Mouse (Mus musculus) limb, embryonic 15.5 days (tissue): ENCODE data around the gene Noa1. TPM values are rescaled to one million over a fixed set of nuclear protein-coding genes. Genes with fewer than 3 reads are reported as not detected.

Source experiments
- ATAC-seq: fragments of 200-750 bp; cut with Nextera tagmentation; 2 replicates; pipeline ENCODE4 v1.8.0; 2017; ENCODE audit warnings: low read depth, moderate TSS enrichment; ENCODE audit not compliant: insufficient number of reproducible peaks, low FRiP score, low TSS enrichment
- H3K27ac ChIP-seq: fragments of 300-500 bp; sonication (generic); 2 replicates; pipeline ENCODE4 v1.5.1; 2015; ENCODE audit warnings: moderate library complexity, mild to moderate bottlenecking, inconsistent platforms
- H3K27me3 ChIP-seq: fragments of 300-500 bp; sonication (generic); 2 replicates; pipeline ENCODE4 v1.6.1; 2015; ENCODE audit warnings: inconsistent platforms
- H3K36me3 ChIP-seq: fragments of 300-500 bp; sonication (generic); 2 replicates; pipeline ENCODE4 v1.6.1; 2015; ENCODE audit warnings: inconsistent platforms
- H3K4me1 ChIP-seq: fragments of 300-500 bp; sonication (generic); 2 replicates; pipeline ENCODE4 v1.6.1; 2015; ENCODE audit warnings: inconsistent platforms
- H3K4me2 ChIP-seq: fragments of 300-500 bp; sonication (generic); 2 replicates; pipeline ENCODE4 v1.6.1; 2015; ENCODE audit warnings: mild to moderate bottlenecking, inconsistent platforms
- H3K4me3 ChIP-seq: fragments of 300-500 bp; sonication (generic); 2 replicates; pipeline ENCODE4 v1.5.1; 2015; ENCODE audit warnings: mild to moderate bottlenecking, inconsistent platforms
- H3K9ac ChIP-seq: fragments of 300-500 bp; sonication (generic); 2 replicates; pipeline ENCODE4 v1.6.1; 2015; ENCODE audit warnings: inconsistent platforms
- H3K9me3 ChIP-seq: fragments of 300-500 bp; sonication (generic); 2 replicates; pipeline ENCODE4 v1.6.1; 2016; ENCODE audit warnings: inconsistent platforms
- WGBS: fragments of 180-500 bp; shearing (Covaris S2); methylation state at CpG from one replicate; pipeline ENCODE4 v1.1.7; 2015; 5-methylcytosine and 5-hydroxymethylcytosine counted together
- polyA plus RNA-seq: library from polyadenylated mRNA; unstranded; fragments of >200 nt; fragmentation: Nextera tagmentation; extraction: Ambion mirVana; gene quantifications from 2 replicates; pipeline ENCODE4 v1.2.1, GENCODE M21; 2015

Noa1 gene
- 29.4 TPM in 2 replicates for polyA plus RNA-seq

DNA sequence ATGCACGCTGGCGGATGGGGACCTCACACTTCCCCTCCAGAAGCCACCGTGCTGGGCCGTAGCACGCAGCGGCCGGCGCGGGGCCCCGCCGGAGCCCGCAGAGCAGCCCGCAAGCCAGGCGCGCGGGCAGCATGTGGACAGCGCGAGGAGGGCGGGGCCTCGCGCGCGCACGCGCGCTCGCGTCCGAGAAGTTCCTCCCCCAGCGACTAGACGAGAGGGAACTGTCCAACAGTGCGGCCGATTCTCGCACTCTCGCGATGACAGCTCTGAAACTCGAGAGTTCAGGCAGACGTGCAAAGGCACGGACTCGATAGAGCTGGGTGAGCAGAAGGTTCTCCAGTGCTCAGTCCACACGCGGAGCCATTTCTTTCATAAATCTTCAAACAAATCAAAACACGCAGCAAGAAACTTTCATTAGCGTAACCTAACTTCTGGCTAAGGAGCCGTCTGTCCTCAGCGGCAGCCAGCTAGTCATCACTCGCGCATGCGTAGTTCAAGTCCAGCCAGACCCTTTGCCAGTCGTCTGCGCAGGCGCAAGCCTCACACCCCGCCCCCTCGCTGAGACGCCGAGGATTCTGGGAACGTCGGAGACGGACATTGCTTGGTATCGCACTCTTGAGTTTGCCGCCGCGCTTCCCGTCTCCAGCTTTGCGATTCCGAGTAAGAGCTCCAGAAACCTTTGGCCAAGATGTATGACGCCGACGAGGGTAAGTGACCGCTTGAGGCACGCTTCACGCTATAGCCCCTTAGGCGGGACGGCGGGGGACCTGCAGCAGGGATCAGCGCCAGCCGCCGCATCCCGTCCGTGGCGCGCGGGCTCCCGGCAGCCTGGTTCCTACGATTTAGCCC is at the start of gene Noa1, which contains the start of gene Polr2b:
TSS of gene Noa1 (minus strand) at position 161 of the 849 bp plus-strand sequence.
TSS of gene Polr2b (plus strand) at position 224 of the 849 bp plus-strand sequence.
- Histone ChIP-seq H3K9ac (peak within 1 kb of the TSS; percentile 84), H3K36me3 (peaks cover 38% of the 10 kb centered on the region), H3K4me3 (peak within 1 kb of the TSS; percentile 87), H3K4me2 (peak within 1 kb of the TSS; percentile 98), H3K4me1 (peaks cover 24% of the 10 kb centered on the region), H3K27me3 (no peaks in the 10 kb centered on the region), H3K9me3 (no peaks in the 10 kb centered on the region), H3K27ac (peak within 1 kb of the TSS; percentile 97)
- WGBS: under 1% methylated on average over 85 of the region's 85 CpGs
- ATAC-seq: peak; percentile 95

DNA sequence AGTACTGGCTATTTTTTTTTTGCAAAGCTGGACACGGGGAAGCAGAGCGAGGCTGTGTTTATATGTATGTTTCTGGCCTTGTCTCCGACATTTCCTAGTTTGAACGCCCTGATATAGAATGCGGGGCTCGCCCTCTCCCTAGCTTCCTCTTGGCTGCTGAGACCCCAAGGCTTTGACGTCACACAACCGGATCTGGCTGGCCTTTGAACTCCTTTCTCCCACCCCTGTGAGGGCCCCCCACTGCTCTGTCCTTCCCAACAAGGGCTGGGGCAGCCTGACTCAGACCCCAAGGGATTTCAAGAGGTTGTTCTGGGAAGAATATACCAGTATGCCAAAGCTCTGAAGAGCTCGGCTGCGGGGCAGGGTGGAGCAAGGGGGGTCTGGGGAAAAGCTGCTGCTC is 48.5 kb upstream of the Noa1 start:
- Histone ChIP-seq H3K4me1 (peaks cover 35% of the 10 kb centered on the region), H3K36me3 (no peaks in the 10 kb centered on the region), H3K9ac (no peak overlapping the region), H3K27me3 (no peaks in the 10 kb centered on the region; the same call in 1 of the 2 replicates), H3K4me2 (peak overlapping the region; percentile 46), H3K4me3 (peak overlapping the region; percentile 40), H3K27ac (peak overlapping the region; percentile 72), H3K9me3 (no peaks in the 10 kb centered on the region)
- ATAC-seq: peak; percentile 54; the same call in 1 of the 2 replicates
- WGBS: 2% methylated on average over 10 of the region's 10 CpGs

DNA sequence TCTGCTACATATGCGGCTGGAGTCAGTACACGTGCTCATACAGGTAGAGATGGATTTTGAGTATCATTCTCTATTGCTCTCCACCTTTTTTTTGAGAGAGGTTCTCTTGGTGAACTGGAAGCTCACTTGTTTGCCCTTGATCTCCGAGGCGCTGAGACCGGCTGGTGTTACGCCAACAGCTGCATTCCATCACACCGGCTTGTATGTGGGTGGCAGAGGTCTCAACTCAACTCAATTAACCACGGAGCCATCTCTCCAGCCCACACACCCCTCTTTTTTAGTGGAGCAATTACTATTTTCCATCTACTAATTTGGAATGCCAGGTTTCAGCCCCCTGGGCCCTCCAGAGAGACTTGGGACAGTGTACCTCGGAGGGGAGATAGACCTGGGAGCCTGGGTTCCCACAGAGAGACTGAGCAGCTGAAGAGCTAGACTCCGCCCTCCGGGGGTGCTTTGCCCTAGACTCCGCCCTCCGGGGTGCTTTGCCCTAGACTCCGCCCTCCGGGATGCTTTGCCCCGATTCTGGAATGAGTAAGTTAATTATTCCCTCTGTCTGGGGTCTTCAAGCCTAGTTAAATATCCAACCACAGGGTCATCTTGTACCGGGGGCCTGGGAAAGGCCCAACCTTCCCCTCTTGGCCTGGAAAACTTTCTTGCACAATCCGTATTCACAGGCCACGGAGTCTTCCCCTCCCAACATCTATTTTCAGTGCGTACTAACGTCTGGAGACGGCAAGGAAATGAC is 47.7 kb upstream of the Noa1 start:
- Histone ChIP-seq H3K27me3 (no peaks in the 10 kb centered on the region; the same call in 1 of the 2 replicates), H3K27ac (peak overlapping the region; percentile 72), H3K4me3 (peak overlapping the region; percentile 40), H3K36me3 (no peaks in the 10 kb centered on the region), H3K4me1 (peaks cover 35% of the 10 kb centered on the region), H3K4me2 (peak overlapping the region; percentile 46), H3K9me3 (no peaks in the 10 kb centered on the region), H3K9ac (0 out of 2 replicates have a peak overlapping the region, but pooled peaks have one; percentile 23)
- ATAC-seq: peak; percentile 68
- WGBS: 15% methylated on average over 22 of the region's 22 CpGs

DNA sequence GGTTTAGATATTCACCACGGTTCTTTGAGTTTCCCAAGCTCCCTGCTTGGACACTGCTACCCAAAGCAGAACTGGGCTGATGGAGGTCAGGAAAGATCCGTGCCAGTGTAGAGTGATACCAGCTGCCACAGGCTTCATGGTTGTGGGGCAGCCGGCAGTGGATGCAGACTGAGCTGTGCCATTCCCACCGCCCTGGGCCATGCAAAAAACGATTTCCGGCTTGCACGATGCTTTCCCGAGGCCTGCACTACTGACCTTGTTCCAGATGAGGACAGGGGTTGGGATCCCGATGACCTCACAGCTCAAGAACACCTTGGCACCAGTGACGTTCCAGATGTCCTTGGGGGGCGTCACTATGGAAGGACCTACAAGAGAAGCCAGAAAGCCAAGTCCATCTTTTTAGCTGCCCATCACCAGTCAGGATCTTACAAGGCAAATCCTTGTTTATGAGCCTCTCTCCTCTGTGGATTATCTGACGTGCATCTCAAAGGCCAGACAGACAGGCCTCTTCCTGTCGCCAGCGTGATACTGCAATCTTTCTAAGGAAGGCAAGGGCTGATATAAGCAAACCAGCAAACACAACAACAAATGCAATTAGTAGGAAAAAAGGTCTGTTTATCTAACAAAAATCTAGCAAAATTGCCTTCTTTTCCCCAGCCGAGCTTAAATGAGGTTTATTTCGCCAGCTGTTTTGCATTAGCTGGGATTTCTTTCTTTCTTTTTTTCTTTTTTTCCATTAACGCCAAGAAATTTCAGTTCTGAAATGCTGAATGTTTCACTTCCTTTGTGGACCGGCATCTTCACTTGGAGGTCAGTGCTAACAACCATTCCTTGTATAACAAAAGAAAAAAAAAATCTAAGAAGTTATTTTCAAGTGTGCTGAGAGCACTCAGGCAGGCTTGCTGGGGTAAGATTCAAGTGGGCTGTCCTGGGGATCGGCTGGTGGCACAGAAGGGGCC is 45.7 kb upstream of the Noa1 start:
- H3K9me3 ChIP-seq: no peaks in the 10 kb centered on the region
- peaks cover 33% of the 10 kb centered on the region for H3K4me1 ChIP-seq
- no peak overlapping the region for H3K4me3 ChIP-seq
- WGBS: 47% methylated on average over 19 of the region's 19 CpGs
- H3K27ac ChIP-seq: peak overlapping the region; percentile 64
- no peaks in the 10 kb centered on the region; the same call in 1 of the 2 replicates for H3K27me3 ChIP-seq
- H3K4me2 ChIP-seq: no peak overlapping the region
- peaks cover 5% of the 10 kb centered on the region; the same call in 1 of the 2 replicates for H3K36me3 ChIP-seq
- ATAC-seq: no peak
- H3K9ac ChIP-seq: no peak overlapping the region

DNA sequence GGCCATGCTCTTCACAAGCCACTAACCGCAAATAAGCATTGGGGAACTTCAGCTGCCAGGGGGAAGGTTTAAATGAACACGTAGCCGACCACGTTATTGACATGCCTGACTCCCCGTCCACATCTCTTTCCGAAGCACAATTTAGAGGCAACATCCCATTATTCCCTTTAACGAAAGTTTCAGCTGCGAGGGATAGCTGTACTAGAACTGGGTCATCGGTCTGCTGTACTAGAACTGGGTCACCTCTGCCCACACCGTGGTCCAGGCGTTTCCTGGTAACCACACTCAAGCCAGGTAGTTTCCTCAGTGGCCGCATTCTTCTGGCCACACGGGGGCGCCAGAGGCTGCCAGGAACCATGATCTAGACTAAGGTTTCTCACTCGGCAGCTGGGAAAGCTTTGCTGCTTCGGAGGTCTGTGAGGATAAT is 44.5 kb upstream of the Noa1 start:
- Histone ChIP-seq H3K9me3 (no peaks in the 10 kb centered on the region), H3K27ac (no peak overlapping the region), H3K9ac (no peak overlapping the region), H3K4me1 (peaks cover 33% of the 10 kb centered on the region), H3K36me3 (peaks cover 15% of the 10 kb centered on the region), H3K27me3 (no peaks in the 10 kb centered on the region; the same call in 1 of the 2 replicates), H3K4me2 (peak overlapping the region; percentile 45), H3K4me3 (peak overlapping the region; percentile 25)
- ATAC-seq: no peak
- WGBS: 4% methylated on average over 16 of the region's 16 CpGs

DNA sequence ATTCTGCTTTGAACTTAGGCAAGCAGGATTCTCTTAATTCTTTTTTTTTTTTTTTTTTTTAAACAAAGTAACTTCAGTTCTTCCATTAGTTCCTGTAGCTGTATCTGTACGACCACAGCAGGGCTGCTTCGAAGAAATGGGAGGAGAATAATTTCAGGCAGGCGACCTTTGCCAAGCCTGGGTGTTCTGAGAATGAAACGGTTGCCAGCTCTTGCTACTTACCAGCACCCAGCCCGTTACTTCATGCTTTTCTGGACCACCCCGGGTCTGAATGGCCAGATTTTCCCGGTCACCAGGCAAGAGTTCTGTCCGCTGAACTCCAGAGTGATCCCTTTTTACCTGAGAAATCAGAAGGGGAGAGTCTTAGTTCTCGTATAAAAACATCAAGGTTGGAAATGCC is 41.8 kb upstream of the Noa1 start:
- H3K36me3 ChIP-seq: peaks cover 41% of the 10 kb centered on the region
- H3K4me3 ChIP-seq: no peak overlapping the region
- 60% methylated on average over 9 of the region's 9 CpGs for WGBS
- H3K9ac ChIP-seq: no peak overlapping the region
- no peak overlapping the region for H3K27ac ChIP-seq
- no peaks in the 10 kb centered on the region for H3K9me3 ChIP-seq
- H3K27me3 ChIP-seq: no peaks in the 10 kb centered on the region; the same call in 1 of the 2 replicates
- no peak overlapping the region for H3K4me2 ChIP-seq
- ATAC-seq: no peak
- H3K4me1 ChIP-seq: peaks cover 18% of the 10 kb centered on the region

DNA sequence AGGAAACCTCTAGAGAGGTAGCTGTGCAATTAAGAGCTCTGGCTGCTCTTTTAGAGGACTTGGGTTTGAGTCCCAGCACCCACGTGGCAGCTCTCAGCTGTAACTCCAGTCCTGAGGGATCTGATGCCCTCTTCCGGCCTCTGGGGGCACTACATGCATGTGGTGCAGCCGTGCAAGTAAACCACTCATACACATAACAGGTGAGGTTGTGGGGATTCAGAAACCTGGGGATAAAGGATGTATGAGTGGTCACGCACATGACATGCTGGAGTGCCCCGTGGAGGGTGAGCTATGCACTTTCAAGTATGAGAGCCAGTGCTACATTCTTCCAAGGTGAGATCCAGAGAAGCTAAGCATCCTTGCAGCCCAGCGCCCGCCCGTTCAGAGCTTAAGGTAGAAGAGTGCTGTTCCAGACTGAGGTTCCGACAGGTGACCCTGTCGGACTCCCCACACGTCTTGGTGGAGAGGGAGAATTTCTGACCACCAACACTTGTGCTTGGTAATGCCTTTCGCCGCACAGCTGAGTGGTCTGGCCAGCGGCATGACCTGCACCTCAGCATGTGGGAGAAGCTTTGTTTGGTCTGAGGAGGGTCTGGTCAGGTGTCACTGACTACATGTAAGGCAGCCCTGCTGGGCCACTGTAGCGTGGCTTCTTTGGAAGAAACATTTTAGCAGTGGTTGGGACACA is 40.2 kb upstream of the Noa1 start:
- WGBS: 92% methylated on average over 15 of the region's 15 CpGs
- no peak for ATAC-seq
- H3K36me3 ChIP-seq: peaks cover 53% of the 10 kb centered on the region
- H3K9me3 ChIP-seq: no peaks in the 10 kb centered on the region
- no peak overlapping the region for H3K4me2 ChIP-seq
- no peak overlapping the region for H3K9ac ChIP-seq
- no peaks in the 10 kb centered on the region; the same call in 1 of the 2 replicates for H3K27me3 ChIP-seq
- no peak overlapping the region for H3K27ac ChIP-seq
- no peak overlapping the region for H3K4me3 ChIP-seq
- H3K4me1 ChIP-seq: peaks cover 5% of the 10 kb centered on the region

DNA sequence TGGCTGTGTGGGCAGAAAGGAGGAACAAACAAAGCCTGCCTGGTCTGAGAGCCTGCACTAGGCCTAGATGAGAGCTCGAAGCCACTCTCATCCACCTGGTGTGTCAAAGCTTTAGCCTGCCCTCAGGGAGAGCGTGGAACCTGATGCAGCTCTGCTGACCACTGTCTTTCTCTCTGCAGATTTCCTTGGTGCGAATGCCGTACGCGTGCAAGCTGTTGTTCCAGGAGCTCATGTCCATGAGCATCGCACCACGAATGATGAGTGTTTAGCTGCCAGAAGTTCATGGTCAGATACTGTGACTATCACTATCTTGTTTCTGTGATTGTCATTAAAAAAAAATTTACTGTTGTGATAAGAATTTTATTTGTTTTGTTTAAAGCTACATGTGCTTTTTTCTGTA is 39.0 kb upstream of the Noa1 start:
- Histone ChIP-seq H3K36me3 (peaks cover 62% of the 10 kb centered on the region), H3K4me2 (no peak overlapping the region), H3K9me3 (no peaks in the 10 kb centered on the region), H3K9ac (no peak overlapping the region), H3K27ac (no peak overlapping the region), H3K4me3 (no peak overlapping the region), H3K27me3 (no peaks in the 10 kb centered on the region; the same call in 1 of the 2 replicates), H3K4me1 (no peaks in the 10 kb centered on the region)
- ATAC-seq: no peak
- WGBS: 97% methylated on average over 8 of the region's 8 CpGs

DNA sequence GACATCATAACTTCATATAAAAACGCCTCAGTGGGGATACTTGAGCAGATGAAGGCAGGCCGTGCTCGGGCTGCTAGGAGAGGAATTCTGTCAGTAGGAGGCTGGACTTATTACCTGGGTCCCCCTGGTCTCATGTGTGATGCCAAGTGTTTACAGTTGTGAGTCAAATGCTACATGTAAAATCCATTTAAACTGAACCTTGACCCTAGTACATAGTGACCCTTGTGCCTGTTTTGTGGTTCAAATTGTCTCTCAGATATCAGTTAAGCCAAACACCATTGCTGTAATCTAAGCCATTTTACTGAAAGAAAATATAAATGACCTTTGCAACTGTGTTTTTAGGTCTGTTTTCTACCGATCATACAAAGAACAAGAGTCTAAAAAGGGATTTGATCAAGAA is 30.1 kb upstream of the Noa1 start:
- Histone ChIP-seq H3K27me3 (no peaks in the 10 kb centered on the region), H3K4me1 (no peaks in the 10 kb centered on the region), H3K9me3 (no peaks in the 10 kb centered on the region), H3K4me2 (no peak overlapping the region), H3K4me3 (no peak overlapping the region), H3K27ac (no peak overlapping the region), H3K36me3 (peaks cover 88% of the 10 kb centered on the region), H3K9ac (no peak overlapping the region)
- WGBS: 89% methylated on average over 4 of the region's 4 CpGs
- ATAC-seq: no peak

DNA sequence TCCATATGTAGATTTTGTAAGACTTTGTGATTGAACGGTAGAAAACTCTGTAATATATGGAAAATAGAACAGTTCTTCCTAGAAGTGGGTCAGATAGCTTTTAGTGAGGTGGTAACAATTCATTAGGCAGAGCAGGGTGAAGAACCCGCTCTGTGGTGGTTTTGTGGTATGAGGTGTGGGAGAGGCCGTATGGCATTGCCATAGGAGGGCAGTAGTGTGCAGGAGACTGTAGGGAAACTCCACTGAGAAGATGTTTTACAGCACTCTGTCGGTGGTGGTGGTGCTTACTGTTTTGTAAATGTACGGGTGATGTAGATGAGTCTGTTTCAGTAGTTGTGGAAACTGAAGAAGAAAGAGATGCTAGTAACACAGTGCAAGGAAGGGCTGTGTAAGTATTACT is 20.3 kb upstream of the Noa1 start:
- H3K27ac ChIP-seq: no peak overlapping the region
- no peak overlapping the region for H3K4me3 ChIP-seq
- H3K36me3 ChIP-seq: peaks cover 84% of the 10 kb centered on the region
- 74% methylated on average over 5 of the region's 5 CpGs for WGBS
- H3K27me3 ChIP-seq: no peaks in the 10 kb centered on the region
- ATAC-seq: no peak
- no peaks in the 10 kb centered on the region for H3K4me1 ChIP-seq
- no peak overlapping the region for H3K4me2 ChIP-seq
- H3K9ac ChIP-seq: no peak overlapping the region
- H3K9me3 ChIP-seq: no peaks in the 10 kb centered on the region
